Mouse (Mus musculus): Measurements from ENCODE around the gene Steap4. TPM values are rescaled to one million over a fixed set of nuclear protein-coding genes. Genes with fewer than 3 reads are reported as not detected.

Steap4 gene
- polyA plus RNA-seq (2015; fragmentation: Nextera tagmentation; extraction: Ambion mirVana), result 1.4 and 2.4 TPM in 2 replicates

GRCm38 (mm10) chr5:7960176-7960575 lies at the start of gene Steap4:
Gene Steap4 (plus strand): TSS chr5:7960457.

Other genes starting within 250 kb of the Steap4 start
- gene Sri, start 85.6 kb downstream of the Steap4 start, polyA plus RNA-seq (2015; fragmentation: Nextera tagmentation; extraction: Ambion mirVana), result 328 and 335 TPM in 2 replicates

All from spleen, postnatal 0 days (tissue).